Mouse (Mus musculus) hindbrain, embryonic 16.5 days (tissue): ENCODE data around the gene Cacnb4. TPM values are rescaled to one million over a fixed set of nuclear protein-coding genes. Genes with fewer than 3 reads are reported as not detected.

Experiments used
- ATAC-seq: fragments of 200-750 bp; cut with Nextera tagmentation; 2 replicates; pipeline ENCODE4 v1.8.0; 2017; ENCODE audit warnings: moderate TSS enrichment, moderate library complexity
- H3K27ac ChIP-seq: fragments of 300-500 bp; sonication (generic); 2 replicates; pipeline ENCODE4 v1.5.1; 2014; ENCODE audit warnings: low read depth, mild to moderate bottlenecking, control low read depth, low read length, moderate library complexity
- H3K27me3 ChIP-seq: fragments of 300-500 bp; sonication (generic); replicated peaks from 2 replicates; pipeline ENCODE4 v1.6.1; 2014; ENCODE audit warnings: low read length; ENCODE audit not compliant: control insufficient read depth, insufficient read depth
- H3K36me3 ChIP-seq: fragments of 300-500 bp; sonication (generic); 2 replicates; pipeline ENCODE4 v1.6.1; 2014; ENCODE audit warnings: mild to moderate bottlenecking, low read length, moderate library complexity, mixed read lengths; ENCODE audit not compliant: control insufficient read depth, insufficient read depth
- H3K4me1 ChIP-seq: fragments of 300-500 bp; sonication (generic); 2 replicates; pipeline ENCODE4 v1.6.1; 2014; ENCODE audit warnings: low read depth, low read length; ENCODE audit not compliant: control insufficient read depth, insufficient read depth
- H3K4me2 ChIP-seq: fragments of 300-500 bp; sonication (generic); 2 replicates; pipeline ENCODE4 v1.6.1; 2014; ENCODE audit warnings: mild to moderate bottlenecking, low read length, control low read depth, moderate library complexity
- H3K4me3 ChIP-seq: fragments of 300-500 bp; sonication (generic); 2 replicates; pipeline ENCODE4 v1.5.1; 2014; ENCODE audit warnings: mild to moderate bottlenecking, low read length, control low read depth, moderate library complexity
- H3K9ac ChIP-seq: fragments of 300-500 bp; sonication (generic); 2 replicates; pipeline ENCODE4 v1.6.1; 2014; ENCODE audit warnings: low read depth, mild to moderate bottlenecking, control low read depth, low read length, moderate library complexity
- H3K9me3 ChIP-seq: fragments of 300-500 bp; sonication (generic); 2 replicates; pipeline ENCODE4 v1.6.1; 2014; ENCODE audit warnings: mild to moderate bottlenecking, low read length, moderate library complexity; ENCODE audit not compliant: control insufficient read depth
- WGBS: fragments of 180-500 bp; shearing (Covaris S2); extraction: QIAGEN DNeasy Blood & Tissue Kit; methylation state at CpG from one replicate; pipeline ENCODE4 v1.1.7; 2014; 5-methylcytosine and 5-hydroxymethylcytosine counted together
- polyA plus RNA-seq: library from polyadenylated mRNA; unstranded; fragments of >200 nt; fragmentation: Nextera tagmentation; extraction: Ambion mirVana; gene quantifications from 2 replicates; pipeline ENCODE4 v1.2.1, GENCODE M21; 2015

Gene Cacnb4
- polyA plus RNA-seq, 1 experiment from 2014 or later, result 13.9 TPM

- no peak overlapping the region for H3K9ac ChIP-seq
- H3K4me3 ChIP-seq, result no peak overlapping the region
- H3K27ac ChIP-seq, result no peak overlapping the region
- no peaks in the 10 kb centered on the region for H3K36me3 ChIP-seq
- no peaks in the 10 kb centered on the region for H3K9me3 ChIP-seq
- H3K4me2 ChIP-seq, result no peak overlapping the region
- ATAC-seq, result no peak
- no peaks in the 10 kb centered on the region for H3K27me3 ChIP-seq
- 88% methylated on average over 4 of the region's 4 CpGs for WGBS
- peaks cover 7% of the 10 kb centered on the region for H3K4me1 ChIP-seq
These were observed 87.1 kb downstream of the Cacnb4 start for GRCm38 (mm10) chr2:52589514-52589913.

- H3K27me3 ChIP-seq, result no peaks in the 10 kb centered on the region
- no peak overlapping the region for H3K4me3 ChIP-seq
- no peak for ATAC-seq
- no peaks in the 10 kb centered on the region for H3K9me3 ChIP-seq
- H3K36me3 ChIP-seq, result no peaks in the 10 kb centered on the region
- H3K4me2 ChIP-seq, result no peak overlapping the region
- WGBS, result 86% methylated on average over 4 of the region's 4 CpGs
- H3K4me1 ChIP-seq, result peaks cover under 1% of the 10 kb centered on the region
- H3K9ac ChIP-seq, result no peak overlapping the region
- no peak overlapping the region for H3K27ac ChIP-seq
These were observed 91.2 kb downstream of the Cacnb4 start for GRCm38 (mm10) chr2:52585384-52585783.

- H3K9ac ChIP-seq, result no peak overlapping the region
- ATAC-seq, result no peak
- no peaks in the 10 kb centered on the region for H3K27me3 ChIP-seq
- WGBS, result 91% methylated on average over 10 of the region's 11 CpGs
- no peak overlapping the region for H3K4me2 ChIP-seq
- no peak overlapping the region for H3K4me3 ChIP-seq
- H3K9me3 ChIP-seq, result no peaks in the 10 kb centered on the region
- no peaks in the 10 kb centered on the region for H3K4me1 ChIP-seq
- no peak overlapping the region for H3K27ac ChIP-seq
- H3K36me3 ChIP-seq, result no peaks in the 10 kb centered on the region
These were observed 95.4 kb downstream of the Cacnb4 start for GRCm38 (mm10) chr2:52581132-52581781.

GRCm38 (mm10) chr2:52580697-52581096 lies 95.9 kb downstream of the Cacnb4 start:
- 65% methylated on average over 5 of the region's 5 CpGs for WGBS
- Histone ChIP-seq H3K9ac (no peak overlapping the region), H3K27me3 (no peaks in the 10 kb centered on the region), H3K4me2 (no peak overlapping the region), H3K9me3 (no peaks in the 10 kb centered on the region), H3K4me1 (no peaks in the 10 kb centered on the region), H3K27ac (no peak overlapping the region), H3K36me3 (no peaks in the 10 kb centered on the region), H3K4me3 (no peak overlapping the region)
- no peak for ATAC-seq

GRCm38 (mm10) chr2:52578846-52579245 lies 97.8 kb downstream of the Cacnb4 start:
- Histone ChIP-seq H3K4me1 (no peaks in the 10 kb centered on the region), H3K9ac (no peak overlapping the region), H3K27ac (no peak overlapping the region), H3K9me3 (no peaks in the 10 kb centered on the region), H3K36me3 (no peaks in the 10 kb centered on the region), H3K4me2 (no peak overlapping the region), H3K27me3 (no peaks in the 10 kb centered on the region), H3K4me3 (no peak overlapping the region)
- ATAC-seq, result peak; percentile 73; the same call in 1 of the 2 replicates
- 30% methylated on average over 3 of the region's 3 CpGs for WGBS

- no peak for ATAC-seq
- no peaks in the 10 kb centered on the region for H3K4me1 ChIP-seq
- no peak overlapping the region for H3K4me2 ChIP-seq
- WGBS, result 84% methylated on average over 4 of the region's 4 CpGs
- no peak overlapping the region for H3K27ac ChIP-seq
- H3K27me3 ChIP-seq, result no peaks in the 10 kb centered on the region
- H3K4me3 ChIP-seq, result no peak overlapping the region
- H3K9me3 ChIP-seq, result no peaks in the 10 kb centered on the region
- no peaks in the 10 kb centered on the region for H3K36me3 ChIP-seq
- H3K9ac ChIP-seq, result no peak overlapping the region
These were observed 98.9 kb downstream of the Cacnb4 start for GRCm38 (mm10) chr2:52577700-52578099.

- H3K27ac ChIP-seq, result no peak overlapping the region
These were observed 100.1 kb downstream of the Cacnb4 start for GRCm38 (mm10) chr2:52576546-52576945.

GRCm38 (mm10) chr2:52575637-52576175 lies 100.9 kb downstream of the Cacnb4 start:
- H3K27me3 ChIP-seq, result no peaks in the 10 kb centered on the region
- ATAC-seq, result no peak
- H3K4me1 ChIP-seq, result no peaks in the 10 kb centered on the region
- H3K4me2 ChIP-seq, result no peak overlapping the region
- no peaks in the 10 kb centered on the region for H3K9me3 ChIP-seq
- no peak overlapping the region for H3K4me3 ChIP-seq
- H3K9ac ChIP-seq, result no peak overlapping the region
- no peak overlapping the region for H3K27ac ChIP-seq
- no peaks in the 10 kb centered on the region for H3K36me3 ChIP-seq
- 95% methylated on average over 10 of the region's 10 CpGs for WGBS

More at GRCm38 (mm10) chr2:52576546-52576945, 100.1 kb downstream of the Cacnb4 start:
- Histone ChIP-seq H3K4me3 (no peak overlapping the region), H3K4me1 (no peaks in the 10 kb centered on the region), H3K9ac (no peak overlapping the region), H3K9me3 (no peaks in the 10 kb centered on the region), H3K36me3 (no peaks in the 10 kb centered on the region), H3K27me3 (no peaks in the 10 kb centered on the region), H3K4me2 (no peak overlapping the region)
- WGBS, result 89% methylated on average over 2 of the region's 2 CpGs
- no peak for ATAC-seq

- H3K27me3 ChIP-seq, result no peaks in the 10 kb centered on the region
- H3K9ac ChIP-seq, result no peak overlapping the region
- no peak overlapping the region for H3K27ac ChIP-seq
- H3K9me3 ChIP-seq, result no peaks in the 10 kb centered on the region
- 82% methylated on average over 3 of the region's 3 CpGs for WGBS
- H3K36me3 ChIP-seq, result no peaks in the 10 kb centered on the region
- no peaks in the 10 kb centered on the region for H3K4me1 ChIP-seq
- no peak overlapping the region for H3K4me3 ChIP-seq
- no peak overlapping the region for H3K4me2 ChIP-seq
- no peak for ATAC-seq
These were observed 101.7 kb downstream of the Cacnb4 start for GRCm38 (mm10) chr2:52574929-52575328.
